Mouse (Mus musculus): ENCODE measurements around the gene Ndufs2. TPM values are rescaled to one million over a fixed set of nuclear protein-coding genes. Genes with fewer than 3 reads are reported as not detected.

The Ndufs2 gene
- polyA plus RNA-seq, 1 experiment from 2014 or later = 272 TPM

- H3K9me3 ChIP-seq (replicated peaks; ENCODE audit: control insufficient read depth, low read length) = no peaks in the 10 kb centered on the region
- H3K4me1 ChIP-seq (ENCODE audit: control insufficient read depth, insufficient read depth, low read length) = no peaks in the 10 kb centered on the region
- H3K4me3 ChIP-seq (ENCODE audit: low read depth, low read length) = peak overlapping the region; percentile 51
- ATAC-seq (replicated peaks; ENCODE audit: insufficient number of reproducible peaks, low FRiP score, low TSS enrichment, low read depth) (no peak), DNase-seq (ENCODE audit: low spot score) (no peak)
- H3K4me2 ChIP-seq (ENCODE audit: low read depth, low read length) = peak overlapping the region; percentile 51
- H3K9ac ChIP-seq (replicated peaks; ENCODE audit: low read length) = peak overlapping the region; percentile 46
- no peaks in the 10 kb centered on the region for H3K36me3 ChIP-seq (replicated peaks; ENCODE audit: control insufficient read depth, insufficient read depth, low read depth, low read length)
- no peak overlapping the region for H3K27ac ChIP-seq (replicated peaks; ENCODE audit: low read depth, low read length)
- no peaks in the 10 kb centered on the region for H3K27me3 ChIP-seq (ENCODE audit: control insufficient read depth, insufficient read depth, low read length)
- 7% methylated on average over 22 of the region's 22 CpGs for WGBS
Measured at GRCm38 (mm10) chr1:171221281-171222193, 29.7 kb downstream of the Ndufs2 start.

GRCm38 (mm10) chr1:171220871-171221270, 30.3 kb downstream of the Ndufs2 start:
- Histone ChIP-seq H3K27ac (replicated peaks; ENCODE audit: low read depth, low read length) (no peak overlapping the region), H3K36me3 (replicated peaks; ENCODE audit: control insufficient read depth, insufficient read depth, low read depth, low read length) (no peaks in the 10 kb centered on the region), H3K4me1 (ENCODE audit: control insufficient read depth, insufficient read depth, low read length) (no peaks in the 10 kb centered on the region), H3K4me3 (ENCODE audit: low read depth, low read length) (no peak overlapping the region), H3K9me3 (replicated peaks; ENCODE audit: control insufficient read depth, low read length) (no peaks in the 10 kb centered on the region), H3K9ac (replicated peaks; ENCODE audit: low read length) (no peak overlapping the region), H3K27me3 (ENCODE audit: control insufficient read depth, insufficient read depth, low read length) (no peaks in the 10 kb centered on the region), H3K4me2 (ENCODE audit: low read depth, low read length) (peak overlapping the region; percentile 17; the same call in 1 of the 2 replicates)
- ATAC-seq (replicated peaks; ENCODE audit: insufficient number of reproducible peaks, low FRiP score, low TSS enrichment, low read depth) (peak; percentile 17; the same call in 1 of the 2 replicates), DNase-seq (ENCODE audit: low spot score) (peak; percentile 88)
- WGBS = 7% methylated on average over 10 of the region's 10 CpGs

GRCm38 (mm10) chr1:171216241-171216955, 34.8 kb downstream of the Ndufs2 start:
- no peak overlapping the region for H3K4me3 ChIP-seq (ENCODE audit: low read depth, low read length)

GRCm38 (mm10) chr1:171213801-171214496, 37.2 kb downstream of the Ndufs2 start, which contains the start of gene Nr1i3:
TSS of gene Nr1i3 (plus strand) at chr1:171213970.
- Histone ChIP-seq H3K4me2 (ENCODE audit: low read depth, low read length) (no peak within 1 kb of the TSS), H3K36me3 (replicated peaks; ENCODE audit: control insufficient read depth, insufficient read depth, low read depth, low read length) (no peaks in the 10 kb centered on the region), H3K27ac (replicated peaks; ENCODE audit: low read depth, low read length) (no peak within 1 kb of the TSS), H3K9me3 (replicated peaks; ENCODE audit: control insufficient read depth, low read length) (no peaks in the 10 kb centered on the region), H3K4me3 (ENCODE audit: low read depth, low read length) (no peak within 1 kb of the TSS), H3K27me3 (ENCODE audit: control insufficient read depth, insufficient read depth, low read length) (no peaks in the 10 kb centered on the region), H3K4me1 (ENCODE audit: control insufficient read depth, insufficient read depth, low read length) (no peaks in the 10 kb centered on the region), H3K9ac (replicated peaks; ENCODE audit: low read length) (no peak within 1 kb of the TSS)
- DNase-seq (ENCODE audit: low spot score) (no peak), ATAC-seq (replicated peaks; ENCODE audit: insufficient number of reproducible peaks, low FRiP score, low TSS enrichment, low read depth) (no peak)
- 72% methylated on average over 10 of the region's 10 CpGs for WGBS

More at GRCm38 (mm10) chr1:171216241-171216955, 34.8 kb downstream of the Ndufs2 start:
- Histone ChIP-seq H3K27me3 (ENCODE audit: control insufficient read depth, insufficient read depth, low read length) (no peaks in the 10 kb centered on the region), H3K9me3 (replicated peaks; ENCODE audit: control insufficient read depth, low read length) (no peaks in the 10 kb centered on the region), H3K4me2 (ENCODE audit: low read depth, low read length) (no peak overlapping the region), H3K4me1 (ENCODE audit: control insufficient read depth, insufficient read depth, low read length) (no peaks in the 10 kb centered on the region), H3K27ac (replicated peaks; ENCODE audit: low read depth, low read length) (no peak overlapping the region), H3K36me3 (replicated peaks; ENCODE audit: control insufficient read depth, insufficient read depth, low read depth, low read length) (no peaks in the 10 kb centered on the region), H3K9ac (replicated peaks; ENCODE audit: low read length) (no peak overlapping the region)
- ATAC-seq (replicated peaks; ENCODE audit: insufficient number of reproducible peaks, low FRiP score, low TSS enrichment, low read depth) = no peak
- 89% methylated on average over 18 of the region's 18 CpGs for WGBS
- DNase-seq (ENCODE audit: low spot score) = no peak

- Histone ChIP-seq H3K4me2 (ENCODE audit: low read depth, low read length) (no peak overlapping the region), H3K27me3 (ENCODE audit: control insufficient read depth, insufficient read depth, low read length) (no peaks in the 10 kb centered on the region), H3K9me3 (replicated peaks; ENCODE audit: control insufficient read depth, low read length) (no peaks in the 10 kb centered on the region), H3K36me3 (replicated peaks; ENCODE audit: control insufficient read depth, insufficient read depth, low read depth, low read length) (no peaks in the 10 kb centered on the region), H3K9ac (replicated peaks; ENCODE audit: low read length) (no peak overlapping the region), H3K4me3 (ENCODE audit: low read depth, low read length) (no peak overlapping the region), H3K27ac (replicated peaks; ENCODE audit: low read depth, low read length) (no peak overlapping the region), H3K4me1 (ENCODE audit: control insufficient read depth, insufficient read depth, low read length) (no peaks in the 10 kb centered on the region)
- ATAC-seq (replicated peaks; ENCODE audit: insufficient number of reproducible peaks, low FRiP score, low TSS enrichment, low read depth) (no peak), DNase-seq (ENCODE audit: low spot score) (no peak)
- WGBS = 33% methylated on average over 3 of the region's 3 CpGs
Measured at GRCm38 (mm10) chr1:171212854-171213253, 38.3 kb downstream of the Ndufs2 start.

GRCm38 (mm10) chr1:171209409-171209808, 41.8 kb downstream of the Ndufs2 start:
- 24% methylated on average over 4 of the region's 4 CpGs for WGBS
- no peak overlapping the region for H3K9ac ChIP-seq (replicated peaks; ENCODE audit: low read length)
- no peak overlapping the region for H3K4me3 ChIP-seq (ENCODE audit: low read depth, low read length)

GRCm38 (mm10) chr1:171205704-171206493, 45.3 kb downstream of the Ndufs2 start:
- H3K27ac ChIP-seq (replicated peaks; ENCODE audit: low read depth, low read length) = no peak overlapping the region

More at GRCm38 (mm10) chr1:171209409-171209808, 41.8 kb downstream of the Ndufs2 start:
- Histone ChIP-seq H3K36me3 (replicated peaks; ENCODE audit: control insufficient read depth, insufficient read depth, low read depth, low read length) (no peaks in the 10 kb centered on the region), H3K9me3 (replicated peaks; ENCODE audit: control insufficient read depth, low read length) (no peaks in the 10 kb centered on the region), H3K27ac (replicated peaks; ENCODE audit: low read depth, low read length) (no peak overlapping the region), H3K27me3 (ENCODE audit: control insufficient read depth, insufficient read depth, low read length) (no peaks in the 10 kb centered on the region), H3K4me1 (ENCODE audit: control insufficient read depth, insufficient read depth, low read length) (no peaks in the 10 kb centered on the region), H3K4me2 (ENCODE audit: low read depth, low read length) (no peak overlapping the region)
- DNase-seq (ENCODE audit: low spot score) (no peak), ATAC-seq (replicated peaks; ENCODE audit: insufficient number of reproducible peaks, low FRiP score, low TSS enrichment, low read depth) (no peak)

More at GRCm38 (mm10) chr1:171205704-171206493, 45.3 kb downstream of the Ndufs2 start:
- no peak overlapping the region for H3K9ac ChIP-seq (replicated peaks; ENCODE audit: low read length)
- WGBS = 82% methylated on average over 6 of the region's 6 CpGs
- no peaks in the 10 kb centered on the region for H3K27me3 ChIP-seq (ENCODE audit: control insufficient read depth, insufficient read depth, low read length)
- ATAC-seq (replicated peaks; ENCODE audit: insufficient number of reproducible peaks, low FRiP score, low TSS enrichment, low read depth) (no peak), DNase-seq (ENCODE audit: low spot score) (no peak)
- no peaks in the 10 kb centered on the region for H3K9me3 ChIP-seq (replicated peaks; ENCODE audit: control insufficient read depth, low read length)
- H3K4me2 ChIP-seq (ENCODE audit: low read depth, low read length) = no peak overlapping the region
- H3K4me1 ChIP-seq (ENCODE audit: control insufficient read depth, insufficient read depth, low read length) = no peaks in the 10 kb centered on the region
- H3K4me3 ChIP-seq (ENCODE audit: low read depth, low read length) = no peak overlapping the region
- H3K36me3 ChIP-seq (replicated peaks; ENCODE audit: control insufficient read depth, insufficient read depth, low read depth, low read length) = no peaks in the 10 kb centered on the region

Data from embryonic facial prominence, embryonic 11.5 days (tissue).